Mouse (Mus musculus) stomach, postnatal 0 days (tissue): ENCODE data around the gene Lmo7. TPM values are rescaled to one million over a fixed set of nuclear protein-coding genes. Genes with fewer than 3 reads are reported as not detected.
A peak's percentile ranks its signal among the peaks of the same experiment; 100 is the strongest.

Source experiments
- ATAC-seq: fragments of 200-750 bp; cut with Nextera tagmentation; 2 replicates; pipeline ENCODE4 v1.8.0; 2017; ENCODE audit not compliant: low FRiP score, low TSS enrichment
- DNase-seq: peaks from one replicate; pipeline ENCODE4 v3.0.0-alpha.2; 2016; ENCODE audit warnings: low spot score
- H3K27ac ChIP-seq: fragments of 300-500 bp; sonication (generic); replicated peaks from 2 replicates; pipeline ENCODE4 v1.5.1; 2014; ENCODE audit warnings: mild to moderate bottlenecking, control low read depth
- H3K27me3 ChIP-seq: fragments of 300-500 bp; sonication (generic); 2 replicates; pipeline ENCODE4 v1.6.1; 2014; ENCODE audit warnings: low read length; ENCODE audit not compliant: control insufficient read depth, insufficient read depth
- H3K36me3 ChIP-seq: fragments of 300-500 bp; sonication (generic); 2 replicates; pipeline ENCODE4 v1.6.1; 2014; ENCODE audit warnings: low read length, mixed read lengths; ENCODE audit not compliant: control insufficient read depth, insufficient read depth
- H3K4me1 ChIP-seq: fragments of 300-500 bp; sonication (generic); replicated peaks from 2 replicates; pipeline ENCODE4 v1.6.1; 2014; ENCODE audit warnings: antibody characterized with exemption; ENCODE audit not compliant: control insufficient read depth, insufficient read depth
- H3K4me2 ChIP-seq: fragments of 300-500 bp; sonication (generic); replicated peaks from 2 replicates; pipeline ENCODE4 v1.6.1; 2014; ENCODE audit warnings: low read depth, mild to moderate bottlenecking, control low read depth, moderate library complexity
- H3K4me3 ChIP-seq: fragments of 300-500 bp; sonication (generic); 2 replicates; pipeline ENCODE4 v1.5.1; 2014; ENCODE audit warnings: low read depth, low read length, control low read depth
- H3K9ac ChIP-seq: fragments of 300-500 bp; sonication (generic); 2 replicates; pipeline ENCODE4 v1.6.1; 2014; ENCODE audit warnings: mild to moderate bottlenecking, low read length, control low read depth, mixed read lengths
- H3K9me3 ChIP-seq: fragments of 300-500 bp; sonication (generic); 2 replicates; pipeline ENCODE4 v1.6.1; 2016; ENCODE audit warnings: low read length; ENCODE audit not compliant: control insufficient read depth
- CTCF ChIP-seq: IDR thresholded peaks from 2 replicates; pipeline ENCODE4 v1.5.1; 2016; ENCODE audit warnings: antibody characterized with exemption, low read depth, mild to moderate bottlenecking, moderate library complexity
- EP300 ChIP-seq: optimal IDR thresholded peaks from 2 replicates; pipeline ENCODE3; 2016; ENCODE audit warnings: antibody characterized with exemption
- WGBS: fragments of 180-500 bp; shearing (Covaris S2); extraction: QIAGEN DNeasy Blood & Tissue Kit; methylation state at CpG from one replicate; pipeline ENCODE4 v1.1.7; 2014; 5-methylcytosine and 5-hydroxymethylcytosine counted together
- polyA plus RNA-seq: library from polyadenylated mRNA; unstranded; fragments of >200 nt; fragmentation: Nextera tagmentation; extraction: Ambion mirVana; gene quantifications from 2 replicates; pipeline ENCODE4 v1.2.1, GENCODE M21; 2015

Lmo7 gene
- polyA plus RNA-seq, 1 experiment from 2014 or later, result 20.4 TPM

DNA sequence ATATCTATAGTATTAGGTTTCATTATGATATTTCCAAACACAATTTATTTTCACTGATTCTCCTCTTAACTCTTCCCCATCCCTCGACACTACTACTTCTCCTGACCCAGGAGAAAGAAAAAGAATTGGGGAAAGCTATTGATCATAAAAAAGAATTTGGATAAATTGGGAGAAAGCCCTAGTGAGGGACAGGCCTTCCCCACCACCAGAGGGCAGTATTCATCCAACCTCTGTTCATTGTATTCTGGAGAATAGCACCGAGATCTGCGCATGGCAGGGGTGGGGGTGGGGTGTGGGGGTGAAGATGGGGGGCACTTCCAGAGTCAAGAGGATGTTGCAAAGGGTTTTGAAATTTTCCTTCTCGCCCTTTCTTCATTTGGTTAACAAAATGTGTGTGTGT lies 44.9 kb downstream of the Lmo7 start:
- 58% methylated on average over 4 of the region's 4 CpGs for WGBS
- H3K4me3 ChIP-seq, result no peak overlapping the region
- H3K9me3 ChIP-seq, result no peaks in the 10 kb centered on the region
- H3K4me1 ChIP-seq, result no peaks in the 10 kb centered on the region
- no peak overlapping the region for H3K9ac ChIP-seq
- no peak overlapping the region for H3K27ac ChIP-seq
- TF ChIP-seq EP300 (no peak), CTCF (peak; percentile 70)
- H3K36me3 ChIP-seq, result no peaks in the 10 kb centered on the region
- no peaks in the 10 kb centered on the region for H3K27me3 ChIP-seq
- H3K4me2 ChIP-seq, result no peak overlapping the region
- peak; percentile 23 for DNase-seq
- ATAC-seq, result no peak

DNA sequence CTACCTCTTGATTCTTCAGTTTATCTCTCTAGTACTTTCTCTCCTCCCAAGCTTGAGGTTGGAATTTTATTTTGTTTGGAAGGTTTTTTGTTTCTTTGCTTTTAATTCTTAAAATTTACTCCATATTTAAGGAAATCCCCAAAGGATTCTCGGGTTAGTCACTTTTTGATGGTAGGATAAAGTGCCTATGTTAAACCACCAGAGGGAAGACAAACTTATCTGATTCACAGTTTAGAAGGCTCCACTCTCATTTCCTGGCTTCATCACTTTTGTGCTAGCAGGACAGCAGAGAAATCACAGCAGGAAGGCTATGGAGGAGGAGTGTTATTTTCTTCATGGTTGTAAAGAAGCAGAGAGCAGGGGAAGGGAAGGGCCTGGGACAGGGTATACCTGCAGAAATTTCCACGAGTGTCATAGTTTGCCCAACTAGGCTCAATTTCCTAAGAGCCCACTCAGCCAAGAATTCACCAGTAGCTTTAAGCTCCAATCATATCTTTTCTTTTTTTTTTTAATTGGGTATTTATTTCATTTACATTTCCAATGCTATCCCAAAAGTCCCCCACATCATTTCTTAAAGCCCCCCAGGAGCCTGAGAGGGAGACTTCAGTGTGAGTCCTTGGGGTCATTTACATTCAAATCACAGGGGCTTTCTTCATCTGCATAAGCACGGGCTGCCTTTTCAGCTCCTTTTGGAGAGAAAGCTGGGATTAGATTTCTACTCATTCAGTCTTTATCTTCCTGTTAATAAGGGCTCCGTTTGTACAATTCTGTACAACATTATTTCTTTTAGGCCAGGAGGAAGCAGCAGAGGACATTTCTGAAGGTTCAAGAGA lies 46.8 kb downstream of the Lmo7 start:
- Histone ChIP-seq H3K4me1 (no peaks in the 10 kb centered on the region), H3K9ac (no peak overlapping the region), H3K27ac (no peak overlapping the region), H3K36me3 (no peaks in the 10 kb centered on the region), H3K9me3 (no peaks in the 10 kb centered on the region), H3K4me3 (no peak overlapping the region), H3K27me3 (no peaks in the 10 kb centered on the region), H3K4me2 (no peak overlapping the region)
- DNase-seq (no peak), ATAC-seq (no peak)
- TF ChIP-seq CTCF (no peak), EP300 (no peak)
- 34% methylated on average over 4 of the region's 4 CpGs for WGBS

DNA sequence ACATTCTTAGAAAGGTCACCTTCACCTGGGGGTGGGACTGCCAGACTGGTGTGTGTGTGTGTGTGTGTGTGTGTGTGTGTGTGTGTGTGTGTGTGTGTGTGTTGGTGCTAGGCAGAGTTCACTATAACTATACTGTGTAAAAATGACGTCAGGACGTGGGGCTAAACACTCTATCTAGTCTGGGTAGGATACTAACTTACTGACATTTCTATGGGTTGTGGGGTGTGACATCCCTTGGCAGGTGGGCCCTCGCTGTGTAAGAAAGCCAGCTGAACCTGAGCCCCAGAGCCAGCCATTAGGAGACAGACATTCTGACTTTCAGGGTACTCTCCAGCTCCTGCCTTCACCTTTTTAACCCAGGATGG lies 47.4 kb downstream of the Lmo7 start:
- ATAC-seq (no peak), DNase-seq (no peak)
- H3K36me3 ChIP-seq, result no peaks in the 10 kb centered on the region
- H3K9ac ChIP-seq, result no peak overlapping the region
- H3K27ac ChIP-seq, result no peak overlapping the region
- no peaks in the 10 kb centered on the region for H3K9me3 ChIP-seq
- 63% methylated on average over 3 of the region's 3 CpGs for WGBS
- H3K4me3 ChIP-seq, result no peak overlapping the region
- H3K4me2 ChIP-seq, result no peak overlapping the region
- H3K4me1 ChIP-seq, result no peaks in the 10 kb centered on the region
- no peaks in the 10 kb centered on the region for H3K27me3 ChIP-seq
- TF ChIP-seq EP300, result no peak
- no peak for TF ChIP-seq CTCF

DNA sequence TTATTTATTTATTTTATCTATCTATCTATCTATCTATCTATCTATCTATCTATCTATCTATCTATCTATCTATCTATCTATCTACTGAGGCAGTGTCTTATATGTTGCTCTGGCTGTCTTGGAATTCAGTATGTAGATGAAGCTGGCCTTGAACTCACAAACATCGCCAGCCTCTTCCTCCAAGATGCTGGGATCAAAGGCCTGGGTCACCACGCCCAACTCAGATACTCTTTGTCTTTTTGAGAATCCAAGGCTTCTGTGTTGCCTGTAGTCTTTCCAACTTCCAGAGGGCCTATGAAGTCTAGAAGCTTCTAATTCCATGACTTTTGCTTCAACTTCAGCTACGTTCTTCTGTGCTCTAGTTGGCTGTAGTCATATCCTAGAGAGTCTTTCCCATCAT lies 48.7 kb downstream of the Lmo7 start:
- Histone ChIP-seq H3K4me1 (no peaks in the 10 kb centered on the region), H3K4me2 (no peak overlapping the region), H3K27ac (no peak overlapping the region), H3K4me3 (no peak overlapping the region), H3K27me3 (no peaks in the 10 kb centered on the region), H3K9ac (no peak overlapping the region), H3K36me3 (no peaks in the 10 kb centered on the region), H3K9me3 (no peaks in the 10 kb centered on the region)
- no peak for DNase-seq
- TF ChIP-seq CTCF (no peak), EP300 (no peak)
- 92% methylated on average over 3 of the region's 3 CpGs for WGBS
- ATAC-seq, result no peak

DNA sequence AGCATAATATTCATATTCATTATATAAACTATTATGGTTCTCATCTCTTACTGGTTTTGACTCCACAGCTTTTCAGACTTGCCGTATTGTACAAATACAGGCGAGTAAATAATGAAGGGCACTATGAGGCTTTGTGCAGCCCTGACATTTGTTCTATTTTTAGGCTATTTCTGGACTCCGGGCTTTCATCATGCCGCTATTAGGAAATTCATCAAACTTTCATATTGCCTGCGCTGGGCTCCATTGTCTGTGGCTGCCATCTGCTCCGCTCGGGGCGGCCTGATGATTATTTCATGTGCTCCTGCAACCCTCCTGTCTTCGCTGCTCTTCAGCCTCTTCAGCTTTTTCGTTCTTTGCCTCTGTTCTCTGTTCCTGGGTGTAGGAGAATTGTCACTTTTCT lies 50.3 kb downstream of the Lmo7 start:
- ATAC-seq (no peak), DNase-seq (no peak)
- Histone ChIP-seq H3K4me2 (no peak overlapping the region), H3K36me3 (no peaks in the 10 kb centered on the region), H3K9me3 (no peaks in the 10 kb centered on the region), H3K27ac (no peak overlapping the region), H3K4me3 (no peak overlapping the region), H3K27me3 (no peaks in the 10 kb centered on the region), H3K9ac (no peak overlapping the region), H3K4me1 (no peaks in the 10 kb centered on the region)
- TF ChIP-seq EP300, result no peak
- TF ChIP-seq CTCF, result no peak
- WGBS, result 64% methylated on average over 10 of the region's 10 CpGs

DNA sequence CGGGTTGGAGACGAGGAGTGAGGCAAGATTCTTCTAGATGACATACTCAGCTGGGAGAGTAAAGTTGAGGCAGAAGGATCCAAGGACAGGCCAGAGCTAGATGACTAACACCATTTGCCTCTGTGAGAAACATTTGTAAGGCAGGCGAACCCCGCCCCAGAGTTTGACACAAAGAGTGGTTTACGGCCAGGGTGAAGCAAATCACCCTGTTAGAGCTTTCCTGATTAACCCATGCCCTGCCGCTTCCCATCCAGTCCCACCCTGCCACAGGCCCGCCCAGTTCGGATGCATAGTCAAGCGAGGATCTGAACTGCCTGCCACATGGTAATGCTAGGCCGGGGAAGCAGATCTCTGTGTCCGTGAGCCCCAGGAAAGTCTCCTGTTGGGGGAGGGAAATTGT lies 51.5 kb downstream of the Lmo7 start:
- DNase-seq (no peak), ATAC-seq (peak; percentile 77)
- Histone ChIP-seq H3K27ac (0 out of 2 replicates have a peak overlapping the region, but pooled peaks have one; percentile 30), H3K4me3 (no peak overlapping the region), H3K4me1 (no peaks in the 10 kb centered on the region), H3K4me2 (no peak overlapping the region), H3K27me3 (no peaks in the 10 kb centered on the region), H3K9ac (no peak overlapping the region), H3K9me3 (no peaks in the 10 kb centered on the region), H3K36me3 (no peaks in the 10 kb centered on the region; the same call in 1 of the 2 replicates)
- TF ChIP-seq EP300 (no peak), CTCF (no peak)
- 61% methylated on average over 11 of the region's 11 CpGs for WGBS
